Comparison of ENCODE assay signal across 18 mouse cellular contexts in genomic region chr8:75074876-75075275, GRCm38 (mm10). TPM values are rescaled to one million over a fixed set of nuclear protein-coding genes. Genes with fewer than 3 reads are reported as not detected.
DNase-seq lines count a peak whose midpoint lies in the region; TF ChIP-seq lines count a peak whose summit lies in the region.
"Had no signal": no experiment of that assay in that cellular context is flagged by ENCODE, and none has a peak within 500 bp of the region (broad histone marks: within the 10 kb centered on the region; RNA-seq: fewer than 3 reads in every experiment).

No protein-coding gene starts in this region.

- no peaks in the 10 kb centered on the region for H3K27me3 ChIP-seq in cerebellum, adult 2 months (ENCODE audit: control insufficient read depth, insufficient read depth, low read length)
- H3K27me3 ChIP-seq: embryonic facial prominence, embryonic 12.5 days; forebrain, embryonic 12.5 days; Patski had no signal

- 7% methylated on average over 1 of the region's 1 CpGs for WGBS in cerebellum, adult 2 months
- WGBS in lung, adult 2 months, result 69% methylated on average over 1 of the region's 1 CpGs

- TF ChIP-seq POLR2A in cerebellum, adult 2 months (IDR thresholded peaks at IDR 0.05; ENCODE audit: borderline replicate concordance, insufficient read depth, low read length), result no peak
- no peak for TF ChIP-seq POLR2A in embryonic fibroblast, embryonic 13.5 days (IDR thresholded peaks at IDR 0.05; ENCODE audit: low read depth, low read length)
- TF ChIP-seq POLR2A in lung, adult 2 months (IDR thresholded peaks at IDR 0.05; ENCODE audit: borderline replicate concordance, extremely low read depth, low read depth, low read length), result no peak

- no peak overlapping the region for H3K4me3 ChIP-seq in cerebellum, adult 2 months (replicated peaks; ENCODE audit: insufficient read depth, low read depth, low read length)
- H3K4me3 ChIP-seq in embryonic fibroblast, embryonic 13.5 days (ENCODE audit: insufficient read depth, low read length), result no peak overlapping the region
- no peak overlapping the region for H3K4me3 ChIP-seq in lung, adult 2 months (replicated peaks; ENCODE audit: extremely low read depth, low read depth, low read length)
- H3K4me3 ChIP-seq: embryonic facial prominence, embryonic 10.5 days; embryonic facial prominence, embryonic 12.5 days; erythroblast, embryonic 14.5 days; forebrain, embryonic 10.5 days; forebrain, embryonic 12.5 days had no signal

- intact Hi-C loops in left cerebral cortex, postnatal 4 days (cut with DNase I), result loop anchor here (5.0 kb wide), 2 partner anchors 32 to 142 kb away; partner anchors contain the start of gene Mcm5

- H3K27ac ChIP-seq in cerebellum, adult 2 months (ENCODE audit: insufficient read depth, low read length), result no peak overlapping the region
- H3K27ac ChIP-seq in embryonic fibroblast, embryonic 13.5 days (ENCODE audit: insufficient read depth, low read length), result no peak overlapping the region
- H3K27ac ChIP-seq: embryonic facial prominence, embryonic 10.5 days; embryonic facial prominence, embryonic 12.5 days; forebrain, embryonic 10.5 days; forebrain, embryonic 12.5 days had no signal

- DNase-seq in cerebellum, postnatal 10 days, result peak; percentile 43 to 66
- no peak for DNase-seq in cerebellum, adult 2 months
- peak; percentile 38 for DNase-seq in left cerebral cortex, postnatal 4 days
- DNase-seq in left cerebral cortex, adult 8-10 months (ENCODE audit: low spot score in 2 of 2), result no peak
- DNase-seq in lung, adult 2 months, result no peak
- DNase-seq in spleen, postnatal 14 days (ENCODE audit: low spot score in 2 of 2), result no peak
- DNase-seq: adrenal gland, adult 8-10 months; adrenal gland, postnatal 25 days; cerebellum, adult 11-12 months; cerebellum, adult 8-10 months; cerebellum, adult 9-11 months had no signal

- no peak for TF ChIP-seq CTCF in cerebellum, adult 2 months (IDR thresholded peaks at IDR 0.05; ENCODE audit: borderline replicate concordance, insufficient read depth, low read depth, low read length)
- TF ChIP-seq CTCF in embryonic fibroblast, embryonic 13.5 days (IDR thresholded peaks at IDR 0.05; ENCODE audit: borderline replicate concordance, insufficient read depth, low read length), result peak; percentile 10; the same call in 1 of the 2 replicates
- no peak for TF ChIP-seq CTCF in lung, adult 2 months (IDR thresholded peaks at IDR 0.05; ENCODE audit: insufficient read depth, low read length)

- no peaks in the 10 kb centered on the region for H3K4me1 ChIP-seq in cerebellum, adult 2 months (ENCODE audit: control insufficient read depth, insufficient read depth, low read length)
- H3K4me1 ChIP-seq in embryonic fibroblast, embryonic 13.5 days (ENCODE audit: control insufficient read depth, insufficient read depth, low read length), result no peaks in the 10 kb centered on the region
- H3K4me1 ChIP-seq in lung, adult 2 months (ENCODE audit: control insufficient read depth, insufficient read depth, low read length), result no peaks in the 10 kb centered on the region
- H3K4me1 ChIP-seq: embryonic facial prominence, embryonic 10.5 days; embryonic facial prominence, embryonic 12.5 days; forebrain, embryonic 10.5 days; forebrain, embryonic 12.5 days had no signal

RNA-seq across cellular contexts. Expression of gene Hmox1, which starts 18.5 kb away (rescaled TPM):
- 7.1 and 7.5 TPM in 2 replicates for polyA plus RNA-seq in cerebellum, adult 2 months (2012; rRNA removed)
- total RNA-seq in left cerebral cortex, postnatal 4 days (2021), result 1 to 10 TPM; 7.3 to 7.5 TPM
- total RNA-seq in left cerebral cortex, adult 8-10 months (2022), result 10 to 100 TPM in 1 of 4 experiments, 1 to 10 TPM in 3; 3.6 to 10.7 (median 6.8) TPM
- polyA plus RNA-seq in embryonic fibroblast, embryonic 13.5 days (2011; ENCODE audit: insufficient read length, low read depth, missing spikeins), result 159 and 170 TPM in 2 replicates
- polyA plus RNA-seq in lung, adult 2 months (2012; rRNA removed), result 40.0 and 58.0 TPM in 2 replicates

RNA-seq across cellular contexts. Expression of gene Mcm5, which starts 34.5 kb away (rescaled TPM):
- 11.0 and 12.1 TPM in 2 replicates for polyA plus RNA-seq in cerebellum, adult 2 months (2012; rRNA removed)
- 10 to 100 TPM; 16.6 to 17.5 TPM for total RNA-seq in left cerebral cortex, postnatal 4 days (2021)
- 10 to 100 TPM in 1 of 4 experiments, 1 to 10 TPM in 3; 8.3 to 10.2 (median 8.9) TPM for total RNA-seq in left cerebral cortex, adult 8-10 months (2022)
- polyA plus RNA-seq in embryonic fibroblast, embryonic 13.5 days (2011; ENCODE audit: insufficient read length, low read depth, missing spikeins), result 35.8 and 45.6 TPM in 2 replicates
- 8.0 and 9.2 TPM in 2 replicates for polyA plus RNA-seq in lung, adult 2 months (2012; rRNA removed)

RNA-seq across cellular contexts. Expression of gene Tom1, which starts 41.4 kb away (rescaled TPM):
- polyA plus RNA-seq in cerebellum, adult 2 months (2012; rRNA removed), result 48.4 and 51.8 TPM in 2 replicates
- total RNA-seq in left cerebral cortex, postnatal 4 days (2021), result 10 to 100 TPM; 22.3 to 25.0 TPM
- total RNA-seq in left cerebral cortex, adult 8-10 months (2022), result 10 to 100 TPM; 38.0 to 52.0 (median 41.2) TPM
- polyA plus RNA-seq in embryonic fibroblast, embryonic 13.5 days (2011; ENCODE audit: insufficient read length, low read depth, missing spikeins), result 21.4 and 25.4 TPM in 2 replicates
- polyA plus RNA-seq in lung, adult 2 months (2012; rRNA removed), result 33.3 and 66.5 TPM in 2 replicates

Comparison
In these comparisons a context has a peak if more than half of its experiments do, and no peak if none do; other contexts are left out.
1. DNase-seq: peak in cerebellum, postnatal 10 days (2 of 2) and left cerebral cortex, postnatal 4 days (single experiment); none in cerebellum, adult 2 months (0 of 2), left cerebral cortex, adult 8-10 months (0 of 2), lung, adult 2 months (single experiment) and spleen, postnatal 14 days (0 of 2).